Mouse (Mus musculus): ENCODE data around the gene Ofcc1.

The Ofcc1 gene

GRCm38 (mm10) chr13:40361288-40361687 is at the start of gene Ofcc1:
Gene Ofcc1 (minus strand): TSS chr13:40361450.
- no peak for DNase-seq (ENCODE audit: low spot score)

GRCm38 (mm10) chr13:40390120-40390519 is 28.9 kb upstream of the Ofcc1 start:
- no peak for DNase-seq (ENCODE audit: low spot score)

- no peak for DNase-seq (ENCODE audit: low spot score)
Observed at GRCm38 (mm10) chr13:40387446-40387845, 26.2 kb upstream of the Ofcc1 start.

DNA sequence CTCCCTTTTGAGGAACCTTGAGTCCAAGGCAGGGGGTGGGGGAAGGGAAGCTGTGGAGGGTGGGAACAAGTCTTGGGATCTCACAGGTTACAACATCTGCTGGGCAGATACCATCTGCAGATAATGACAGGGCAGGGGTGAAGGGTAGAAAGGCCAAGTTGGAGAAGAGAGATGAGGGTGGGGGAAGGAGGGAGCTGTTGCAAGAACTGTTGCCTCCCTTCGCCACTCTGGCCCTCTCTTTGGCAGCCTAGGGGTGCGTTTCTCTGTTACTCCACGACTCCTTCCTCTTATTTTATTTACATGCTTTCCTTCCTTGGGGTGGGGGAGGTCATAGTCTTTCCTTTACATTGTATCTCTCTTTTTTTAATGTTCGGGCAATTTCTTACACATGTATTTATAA is 23.7 kb upstream of the Ofcc1 start:
- DNase-seq (ENCODE audit: low spot score) = no peak

DNA sequence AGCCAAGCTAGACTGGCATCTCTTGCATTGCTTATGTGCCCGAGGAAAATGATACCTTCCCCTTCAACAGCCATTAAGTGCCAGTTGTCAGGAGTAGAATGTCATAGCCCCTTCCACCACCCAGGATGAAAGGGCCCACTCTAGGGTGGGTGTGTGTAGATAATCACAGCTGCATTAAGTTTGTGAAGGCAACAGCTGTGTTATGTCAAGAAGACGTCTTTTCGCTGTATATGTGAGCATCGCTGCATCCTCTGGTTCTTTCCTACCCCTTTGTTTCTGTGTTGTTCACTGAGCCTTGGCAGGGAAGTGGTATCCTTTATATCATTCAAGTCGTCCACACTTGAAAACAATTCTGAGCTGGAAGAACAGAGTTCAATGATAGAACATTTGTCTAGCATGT is 15.5 kb upstream of the Ofcc1 start:
- no peak for DNase-seq (ENCODE audit: low spot score)

DNA sequence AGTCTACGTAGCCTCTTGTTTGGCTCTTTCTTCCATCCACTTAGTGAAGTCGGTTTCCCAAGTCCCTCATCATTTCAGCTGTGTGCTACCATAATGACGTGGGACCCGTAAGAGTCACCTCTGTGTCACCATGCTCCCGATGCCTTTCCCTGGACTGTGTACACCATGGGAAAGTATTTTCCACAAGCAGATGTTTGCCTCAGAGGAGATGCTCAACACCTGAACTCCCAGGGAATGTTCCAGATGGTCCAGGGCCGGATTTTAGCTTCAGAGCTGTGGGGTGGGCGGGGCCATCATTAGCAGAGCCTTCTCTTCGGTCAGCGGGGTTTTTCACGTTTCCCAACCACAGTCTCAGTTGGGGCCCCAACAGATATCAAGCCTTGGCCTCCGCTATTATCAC is 5.5 kb upstream of the Ofcc1 start:
- DNase-seq (ENCODE audit: low spot score) = no peak

- no peak for DNase-seq (ENCODE audit: low spot score)
Observed at GRCm38 (mm10) chr13:40364855-40365254, 3.6 kb upstream of the Ofcc1 start.

DNA sequence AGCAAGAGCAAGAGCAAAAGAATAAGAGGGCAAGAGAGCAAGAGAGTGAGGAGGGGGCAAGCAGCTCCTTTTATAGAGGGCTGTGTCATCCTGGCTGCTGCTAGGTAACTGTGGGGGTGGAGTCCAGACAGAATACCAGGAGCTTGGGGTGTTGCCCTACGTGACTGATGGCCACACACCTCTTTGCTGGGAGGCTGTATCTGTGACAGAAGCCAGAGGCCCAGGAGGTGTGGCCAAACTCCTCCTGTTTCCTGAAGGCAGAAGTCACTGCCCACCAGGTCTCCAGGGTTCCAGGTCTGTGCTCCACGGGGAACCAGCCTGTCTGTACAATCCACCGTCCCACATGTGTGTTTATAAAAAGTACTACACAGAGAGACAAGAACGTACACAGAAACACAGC is 558 bp downstream of the Ofcc1 start:
- peak; percentile 38 for DNase-seq (ENCODE audit: low spot score)

- no peak for DNase-seq (ENCODE audit: low spot score)
Observed at GRCm38 (mm10) chr13:40347045-40347444, 14.2 kb downstream of the Ofcc1 start.

DNA sequence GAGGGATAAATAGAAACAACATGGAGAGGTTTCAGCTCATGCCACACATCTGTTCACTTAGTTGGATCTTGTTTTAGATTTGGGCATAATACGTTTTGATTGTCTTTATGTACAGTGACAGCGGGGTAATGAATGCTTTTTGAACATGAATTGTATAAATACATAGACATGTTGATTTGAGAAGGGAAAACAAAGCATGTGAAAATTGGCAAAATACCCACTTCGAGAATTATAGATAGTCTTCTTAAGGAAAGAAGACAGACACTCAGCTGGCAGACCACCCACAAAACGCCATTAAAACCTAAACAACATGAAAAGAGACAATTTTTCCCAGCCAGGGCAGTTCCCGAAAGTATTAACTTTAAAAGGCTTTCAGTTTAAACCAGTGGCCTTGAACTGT is 37.9 kb downstream of the Ofcc1 start:
- DNase-seq (ENCODE audit: low spot score) = no peak

GRCm38 (mm10) chr13:40320814-40321525 is 40.3 kb downstream of the Ofcc1 start:
- no peak for DNase-seq (ENCODE audit: low spot score)

DNA sequence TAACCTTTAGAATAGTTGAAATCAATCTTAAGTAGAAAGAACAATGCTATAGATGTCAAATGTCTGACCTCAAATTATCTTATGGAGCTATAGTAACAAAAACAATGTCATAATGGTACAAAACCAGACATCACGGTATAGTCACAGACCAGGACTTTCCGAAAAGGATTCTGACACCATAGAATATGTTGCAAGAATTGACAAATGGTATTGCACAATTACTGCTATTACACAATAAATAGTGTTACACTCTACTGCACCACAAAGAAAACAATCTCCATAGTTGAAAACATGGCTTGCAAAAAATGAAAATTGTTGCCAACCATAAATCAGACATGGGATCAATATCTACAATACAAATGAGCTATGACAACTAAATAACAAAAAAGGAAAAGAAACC is 43.5 kb downstream of the Ofcc1 start:
- DNase-seq (ENCODE audit: low spot score) = no peak

DNA sequence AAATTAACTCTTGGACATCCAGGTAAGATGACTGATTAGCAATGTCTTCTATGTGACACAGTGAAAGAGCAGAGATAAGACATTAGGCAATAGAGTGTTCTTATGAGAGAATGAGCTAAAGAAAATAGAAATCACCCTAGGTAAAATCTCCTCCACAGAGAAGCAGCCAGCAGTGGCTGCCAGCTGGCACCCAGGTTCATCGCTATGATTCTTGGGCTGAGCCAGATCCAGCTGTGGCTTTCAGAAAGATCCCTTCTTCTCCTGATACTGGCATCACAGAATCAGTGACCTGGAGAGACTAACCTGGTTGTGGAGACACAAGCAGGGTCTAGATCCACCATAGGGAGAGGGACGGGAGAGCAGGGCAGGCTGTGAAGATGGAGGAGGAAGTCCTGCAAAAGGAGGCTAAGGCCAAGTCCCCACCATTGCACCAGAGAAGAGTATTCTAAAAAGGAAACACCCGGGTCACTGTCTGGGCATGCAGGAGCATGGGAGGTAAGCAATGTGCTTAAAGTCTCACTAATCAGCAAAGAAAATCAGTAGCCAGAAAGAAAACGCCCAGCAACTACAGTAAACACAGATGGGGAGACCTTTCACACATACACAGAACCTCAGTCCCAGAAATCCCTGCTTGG is 46.0 kb downstream of the Ofcc1 start:
- no peak for DNase-seq (ENCODE audit: low spot score)

- no peak for DNase-seq (ENCODE audit: low spot score)
Observed at GRCm38 (mm10) chr13:40292891-40293290, 68.4 kb downstream of the Ofcc1 start.

DNA sequence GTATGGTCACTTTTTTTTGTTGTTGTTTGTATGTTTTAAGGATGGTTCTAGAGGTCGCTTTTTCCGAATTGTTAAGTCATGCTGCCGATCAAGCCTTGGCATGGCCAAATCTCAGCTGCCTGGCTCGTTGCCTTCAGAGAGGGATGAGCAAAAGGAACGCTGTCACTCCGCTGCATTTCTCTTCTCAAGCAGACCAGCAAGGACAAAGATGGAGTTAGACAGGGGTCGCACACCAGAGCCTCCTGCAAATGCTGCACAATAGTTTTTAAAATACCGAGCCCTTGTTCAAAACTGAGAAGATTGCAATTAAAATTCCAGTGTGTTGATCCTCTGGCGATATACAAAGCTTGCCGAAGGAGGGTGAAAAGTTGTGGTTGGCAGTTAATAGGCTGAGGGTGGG is 70.4 kb downstream of the Ofcc1 start:
- no peak for DNase-seq (ENCODE audit: low spot score)

GRCm38 (mm10) chr13:40288650-40289049 is 72.6 kb downstream of the Ofcc1 start:
- DNase-seq (ENCODE audit: low spot score) = no peak

- DNase-seq (ENCODE audit: low spot score) = peak; percentile 77
Observed at GRCm38 (mm10) chr13:40287266-40288002, 73.8 kb downstream of the Ofcc1 start.

GRCm38 (mm10) chr13:40285234-40285791 is 75.9 kb downstream of the Ofcc1 start:
- no peak for DNase-seq (ENCODE audit: low spot score)

DNA sequence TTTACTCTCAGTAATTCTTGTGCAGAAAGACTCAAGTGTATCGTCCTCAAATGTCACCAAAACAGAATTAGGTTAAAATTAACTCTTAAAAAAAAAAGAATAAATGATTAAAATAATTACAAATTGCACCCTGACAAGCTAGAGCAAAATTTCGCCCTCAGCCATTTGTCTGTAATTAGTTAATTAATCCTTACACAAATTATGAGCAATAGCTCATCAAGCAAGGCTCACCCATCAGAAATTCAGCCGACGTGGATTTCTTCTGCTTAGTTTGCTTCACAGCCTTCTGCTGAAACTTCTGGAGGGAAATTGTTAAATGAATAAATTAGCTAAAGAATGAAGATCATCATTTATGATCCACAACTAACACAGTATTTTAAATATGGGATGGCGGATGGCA is 80.6 kb downstream of the Ofcc1 start:
- DNase-seq (ENCODE audit: low spot score) = no peak

DNA sequence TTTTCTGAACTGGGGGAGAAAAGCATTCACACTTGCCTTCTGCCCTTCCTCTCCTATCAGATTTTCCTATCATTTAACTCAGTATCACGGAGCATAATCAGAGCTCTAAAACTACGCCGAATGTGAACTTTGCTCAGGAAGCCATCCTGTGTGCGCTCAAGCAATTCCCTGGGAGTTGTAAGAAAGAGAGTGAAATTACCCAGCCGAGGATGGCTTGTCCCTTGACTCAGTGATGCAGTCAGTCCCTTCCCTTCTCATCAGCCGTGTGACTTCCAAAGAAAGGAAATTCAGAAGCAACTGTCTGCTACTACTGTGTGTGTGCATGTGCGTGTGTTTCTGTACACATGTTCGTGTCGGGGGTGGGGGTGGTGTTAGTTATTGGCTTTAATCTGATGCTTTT is 93.7 kb downstream of the Ofcc1 start:
- no peak for DNase-seq (ENCODE audit: low spot score)

DNA sequence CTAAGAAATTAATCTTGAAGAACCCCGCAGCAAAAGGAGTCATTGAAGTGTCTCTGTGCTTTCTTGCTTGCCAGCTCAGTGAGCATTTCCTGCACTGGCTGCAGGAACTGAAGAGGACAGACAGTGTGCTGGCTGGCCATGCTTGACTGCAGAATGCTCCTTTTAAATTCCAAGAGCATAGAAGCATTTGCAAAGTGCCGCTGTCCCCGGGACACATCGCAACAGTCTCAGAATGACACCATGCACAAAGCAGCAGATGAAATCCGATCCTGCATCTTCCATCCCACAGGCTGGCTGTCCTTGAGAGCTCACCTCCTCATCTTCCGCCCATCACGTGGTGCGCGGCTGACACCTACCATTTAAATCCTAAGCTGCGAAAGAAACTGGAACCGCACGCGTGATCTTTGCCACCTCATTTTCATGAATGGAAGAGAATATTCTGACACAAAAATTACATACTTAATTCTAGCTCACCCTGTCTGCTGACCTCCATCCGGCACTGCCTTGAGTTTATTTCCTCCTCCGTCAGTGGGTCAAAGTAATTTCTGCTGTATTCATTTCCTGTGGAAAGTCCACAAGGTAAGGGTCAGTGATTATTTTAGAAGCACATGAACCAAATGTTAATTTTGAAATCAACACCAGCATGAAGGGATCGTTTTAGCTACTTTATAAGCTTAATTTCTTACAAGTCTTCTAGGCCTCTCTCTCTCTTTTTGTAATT is 98.0 kb downstream of the Ofcc1 start:
- DNase-seq (ENCODE audit: low spot score) = peak; percentile 45

DNA sequence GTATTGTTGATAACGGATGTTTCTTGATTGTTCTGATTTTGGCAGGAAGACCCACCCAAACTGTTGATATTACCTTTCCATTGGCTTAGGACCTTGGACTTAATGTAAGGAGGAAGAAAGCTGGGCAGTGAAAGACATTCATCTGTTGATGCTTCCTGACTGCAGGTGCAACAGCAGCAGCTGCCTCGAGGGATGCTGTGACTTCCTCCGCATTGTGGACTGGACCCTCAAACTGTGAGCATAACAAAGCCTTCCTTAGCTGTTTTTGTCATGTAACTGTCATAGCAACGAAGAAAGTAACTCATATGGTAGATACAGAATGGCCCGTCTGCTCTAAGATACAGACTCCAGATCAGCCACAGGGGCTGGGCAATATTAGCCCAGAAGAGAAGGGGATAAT is 102.5 kb downstream of the Ofcc1 start:
- no peak for DNase-seq (ENCODE audit: low spot score)
